Mouse (Mus musculus): ENCODE measurements at regions not wholly inside any gene's neighbourhood (a gene's known extent, or its start where the extent isn't known, plus 50 kb on each side); places are given as distances from the start of the nearest gene placed in this dataset.

DNA sequence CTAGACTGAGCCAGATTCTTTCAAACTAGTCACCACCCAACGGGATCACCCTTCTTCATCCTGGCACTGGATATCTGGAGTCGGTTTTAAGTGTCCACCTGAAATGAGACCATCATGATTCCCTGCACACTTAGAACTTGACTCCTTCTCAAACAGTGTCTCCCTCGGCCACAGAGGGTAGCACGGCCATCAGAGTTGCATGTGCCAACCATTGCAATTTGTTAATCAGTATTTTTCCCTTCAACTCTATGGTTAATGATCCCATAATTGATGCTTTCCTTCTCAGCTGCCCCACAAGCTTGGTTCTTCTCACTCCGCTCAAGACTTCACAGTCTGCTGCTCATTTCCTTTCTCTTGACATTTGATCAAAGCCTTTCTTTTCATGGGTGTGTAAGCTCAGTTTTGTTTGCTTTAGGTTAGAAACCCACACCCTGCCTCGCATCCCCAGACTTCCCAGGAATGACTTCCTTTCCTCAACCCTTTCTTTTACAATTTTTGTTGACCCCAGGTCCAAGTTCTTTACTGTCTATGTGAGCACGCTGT, 253.0 kb upstream of the Fam19a5 start:
- no peak for DNase-seq

GRCm38 (mm10) chr15:87319896-87320295, 224.2 kb upstream of the Fam19a5 start:
- no peak for DNase-seq

GRCm38 (mm10) chr15:87321067-87321985, 222.8 kb upstream of the Fam19a5 start:
- DNase-seq: no peak

DNA sequence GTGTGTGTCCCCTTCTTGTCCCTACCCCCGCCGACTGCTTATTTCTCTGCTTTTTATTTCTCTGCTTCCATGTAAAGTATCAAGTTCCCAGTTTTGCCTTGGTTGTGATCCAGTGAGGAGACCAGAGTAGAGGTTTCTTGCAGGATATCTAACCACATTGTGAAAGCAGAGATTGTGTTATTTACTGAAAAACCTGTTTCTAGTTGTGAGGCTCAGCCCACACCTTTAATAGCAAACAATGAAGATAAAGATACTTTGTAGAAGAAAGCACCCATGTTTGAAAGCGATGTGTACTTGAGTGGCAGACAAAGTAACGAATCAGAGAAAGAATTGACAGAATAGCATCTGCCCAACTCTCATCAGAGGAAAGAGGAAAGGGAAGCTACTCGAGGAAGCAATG, 218.7 kb upstream of the Fam19a5 start:
- DNase-seq: no peak

- no peak for DNase-seq
Measured at GRCm38 (mm10) chr15:87326281-87326680, 217.8 kb upstream of the Fam19a5 start.

DNA sequence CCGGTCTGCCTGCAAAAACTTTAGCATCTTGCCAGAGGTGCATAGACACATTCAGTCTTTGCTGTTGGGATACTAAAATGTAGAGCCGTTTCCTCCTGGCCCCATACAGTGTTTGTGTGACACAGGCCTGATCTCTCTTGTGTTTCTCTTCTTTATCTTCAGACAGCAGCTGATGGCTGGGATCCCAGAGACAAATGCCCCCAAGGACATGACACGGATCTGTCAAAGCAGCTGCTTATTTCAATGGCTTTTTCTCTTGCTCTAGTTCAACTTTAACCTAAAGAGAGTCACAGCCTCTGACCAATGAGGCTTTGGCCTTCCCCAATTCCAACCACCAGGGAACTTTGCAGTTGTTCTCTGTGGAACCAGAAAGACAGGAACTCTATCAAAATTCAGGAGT, 211.7 kb upstream of the Fam19a5 start:
- no peak for DNase-seq

DNA sequence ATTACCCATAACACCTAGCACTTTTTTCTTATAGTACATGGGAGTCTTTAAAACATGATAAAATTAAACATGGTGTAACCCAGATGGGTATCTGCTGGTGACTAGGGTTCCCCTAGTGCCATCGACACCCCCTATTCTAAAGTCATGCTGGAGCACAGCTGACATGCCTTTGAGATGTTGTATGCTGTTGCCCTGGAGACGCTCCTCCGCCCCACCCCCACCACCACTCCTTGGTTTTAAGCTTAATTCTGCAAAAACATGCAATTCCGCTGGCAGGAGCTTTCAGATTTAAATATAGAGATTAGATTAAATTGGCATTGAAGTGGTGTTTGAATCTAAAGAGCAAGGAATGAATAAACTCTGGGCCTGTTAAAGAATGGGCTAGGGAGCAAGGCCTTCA, 210.6 kb upstream of the Fam19a5 start:
- no peak for DNase-seq

- DNase-seq: no peak
Measured at GRCm38 (mm10) chr15:87334430-87334829, 209.7 kb upstream of the Fam19a5 start.

DNA sequence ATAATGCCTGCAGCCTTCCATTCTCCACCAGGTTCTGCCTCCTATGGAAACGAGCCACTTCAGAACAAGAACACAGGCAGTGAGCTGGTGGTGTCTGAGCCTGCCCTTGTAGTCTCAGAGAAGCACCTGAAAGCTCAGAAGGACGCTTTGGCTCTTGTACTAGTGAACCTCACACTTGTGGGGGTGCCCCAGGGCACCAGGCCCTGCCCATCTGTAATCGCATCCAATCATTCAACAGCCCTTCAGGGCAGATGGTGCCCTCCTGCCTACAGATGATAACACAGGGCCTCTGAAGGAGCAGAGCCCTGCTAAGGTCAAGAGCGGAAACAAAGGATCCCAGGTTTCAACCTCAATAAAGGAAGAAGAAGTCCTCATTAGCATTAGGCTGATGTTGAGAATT, 208.8 kb upstream of the Fam19a5 start:
- DNase-seq: no peak

DNA sequence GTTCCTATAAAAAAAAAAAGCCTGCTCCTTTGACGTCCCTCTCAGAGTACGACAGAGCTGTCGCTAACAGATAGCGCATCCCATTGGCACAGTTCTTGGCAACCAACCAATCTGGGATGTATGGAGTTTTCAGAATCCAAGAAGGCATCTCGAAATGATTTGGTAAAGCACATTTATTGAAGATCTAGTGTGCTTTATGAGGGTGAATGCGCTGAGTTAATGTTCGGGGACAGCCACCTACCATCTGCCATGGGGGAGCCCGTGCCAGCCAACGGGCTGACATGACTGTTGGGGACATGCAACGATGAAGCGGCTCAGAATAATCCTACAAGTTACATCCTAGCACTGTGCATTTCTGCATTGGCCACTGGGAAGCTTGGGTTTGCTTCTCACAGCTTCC, 208.4 kb upstream of the Fam19a5 start:
- DNase-seq: no peak

- no peak for DNase-seq
Measured at GRCm38 (mm10) chr15:87339904-87340303, 204.2 kb upstream of the Fam19a5 start.

DNA sequence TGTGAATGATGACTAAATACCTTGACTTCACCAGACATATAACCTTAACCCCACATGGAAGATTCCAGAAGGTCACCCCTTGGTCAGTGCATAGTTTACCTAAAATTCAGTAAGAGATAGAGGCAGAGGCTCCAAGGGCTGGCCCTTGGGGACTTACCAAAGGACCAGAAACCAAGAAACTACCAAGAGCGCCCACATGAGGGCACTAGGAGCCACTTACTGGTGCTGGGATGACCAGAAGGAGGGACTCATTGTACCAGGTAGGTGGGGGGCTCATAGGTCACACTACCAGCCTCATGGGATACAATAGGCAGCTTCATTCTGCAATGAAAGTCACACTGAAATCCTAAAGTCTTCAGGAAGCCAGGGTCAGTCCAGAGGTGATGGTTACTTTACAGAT, 201.4 kb upstream of the Fam19a5 start:
- no peak for DNase-seq

DNA sequence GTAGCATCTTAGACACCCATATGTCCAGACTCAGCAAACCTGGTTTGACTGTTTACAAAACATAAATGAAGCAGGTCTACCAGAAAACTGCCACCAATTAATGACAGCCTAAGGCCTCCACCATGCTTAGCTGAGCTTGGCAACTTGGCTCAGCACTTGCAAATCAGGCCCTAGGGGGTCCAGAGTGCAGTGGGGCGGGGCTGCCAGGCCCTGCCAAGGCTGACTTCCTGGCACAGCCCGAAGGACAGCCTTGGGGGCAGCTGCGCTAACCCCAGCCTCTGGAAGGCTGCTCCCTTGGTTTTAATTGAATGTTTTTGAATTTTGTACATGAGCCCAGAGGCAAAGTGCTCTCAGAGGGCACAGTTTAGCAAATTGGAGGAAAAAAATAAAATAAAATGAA, 198.3 kb upstream of the Fam19a5 start:
- DNase-seq: no peak

DNA sequence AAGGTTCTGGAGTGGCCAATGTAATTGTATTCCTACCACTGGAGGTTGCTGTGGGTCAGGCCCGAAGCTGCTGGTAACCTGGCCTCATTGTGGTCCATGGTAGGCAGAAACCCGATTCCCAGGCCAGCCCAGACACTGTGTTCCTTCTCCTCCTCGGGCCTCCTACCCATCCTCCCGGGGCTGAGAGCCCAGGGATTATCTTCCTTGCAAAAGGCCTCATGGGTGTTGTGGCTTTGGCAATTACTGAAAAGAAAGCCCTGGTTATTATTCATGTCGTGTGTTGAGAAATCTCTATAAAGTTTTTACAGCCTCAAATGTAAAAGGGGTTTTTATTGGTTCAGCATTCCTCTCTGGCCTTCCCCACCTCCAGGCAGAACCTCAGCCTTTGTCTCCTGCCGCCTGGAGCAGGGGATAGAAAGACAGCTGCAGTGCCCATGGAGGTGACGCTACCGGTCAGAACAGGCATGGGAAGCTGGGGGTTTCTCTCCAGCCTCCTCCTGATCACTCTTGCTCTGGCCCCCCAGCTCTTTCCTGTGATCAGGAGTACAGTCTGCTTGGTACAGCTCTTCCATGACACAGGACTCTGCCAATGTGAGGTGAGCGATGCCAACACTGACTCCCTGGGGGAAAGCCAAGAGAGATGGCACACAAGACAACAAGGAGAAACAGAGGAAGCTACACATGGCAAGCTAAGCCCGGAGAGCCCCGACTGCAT, 194.4 kb upstream of the Fam19a5 start:
- DNase-seq: no peak

DNA sequence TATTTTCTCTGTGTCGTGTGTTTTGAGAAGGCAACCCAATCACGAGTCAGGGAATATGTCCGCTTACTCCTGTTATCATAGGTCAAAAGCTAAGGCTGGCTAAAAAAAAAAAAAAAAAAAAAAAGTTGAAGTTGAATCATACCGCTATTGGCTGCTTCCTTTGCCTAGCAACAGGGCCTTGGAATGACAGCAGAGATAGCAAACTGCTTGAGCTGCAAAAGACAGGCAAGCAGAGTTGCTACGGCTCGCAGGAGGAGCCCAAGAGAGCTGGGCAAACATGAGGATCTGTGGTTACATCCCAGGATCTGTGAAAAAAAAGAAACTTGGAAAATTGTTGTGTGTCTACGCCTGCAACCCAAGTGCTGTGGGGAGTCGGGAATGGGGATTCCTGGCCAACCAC, 191.3 kb upstream of the Fam19a5 start:
- DNase-seq: no peak

GRCm38 (mm10) chr15:87353886-87354285, 190.2 kb upstream of the Fam19a5 start:
- DNase-seq: peak; percentile 40 to 78

DNA sequence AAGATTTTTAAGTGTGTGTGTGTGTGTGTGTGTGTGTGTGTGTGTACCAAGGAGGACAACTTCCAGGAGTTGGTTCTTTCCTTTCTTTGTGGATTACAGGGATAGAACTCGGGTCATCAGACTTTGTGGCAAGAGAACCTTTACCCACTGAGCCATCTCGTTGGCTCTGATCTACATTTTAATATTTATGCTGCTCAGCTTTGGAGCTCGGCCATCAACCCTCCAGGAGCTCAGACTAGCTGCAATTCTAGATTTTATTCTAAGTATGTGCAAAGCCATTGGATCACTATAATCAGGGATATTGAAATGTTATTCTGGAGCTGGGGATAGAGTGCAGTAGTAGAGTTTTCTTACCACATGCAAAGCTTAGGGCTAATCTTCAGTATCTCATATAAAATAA, 183.6 kb upstream of the Fam19a5 start:
- no peak for DNase-seq

DNA sequence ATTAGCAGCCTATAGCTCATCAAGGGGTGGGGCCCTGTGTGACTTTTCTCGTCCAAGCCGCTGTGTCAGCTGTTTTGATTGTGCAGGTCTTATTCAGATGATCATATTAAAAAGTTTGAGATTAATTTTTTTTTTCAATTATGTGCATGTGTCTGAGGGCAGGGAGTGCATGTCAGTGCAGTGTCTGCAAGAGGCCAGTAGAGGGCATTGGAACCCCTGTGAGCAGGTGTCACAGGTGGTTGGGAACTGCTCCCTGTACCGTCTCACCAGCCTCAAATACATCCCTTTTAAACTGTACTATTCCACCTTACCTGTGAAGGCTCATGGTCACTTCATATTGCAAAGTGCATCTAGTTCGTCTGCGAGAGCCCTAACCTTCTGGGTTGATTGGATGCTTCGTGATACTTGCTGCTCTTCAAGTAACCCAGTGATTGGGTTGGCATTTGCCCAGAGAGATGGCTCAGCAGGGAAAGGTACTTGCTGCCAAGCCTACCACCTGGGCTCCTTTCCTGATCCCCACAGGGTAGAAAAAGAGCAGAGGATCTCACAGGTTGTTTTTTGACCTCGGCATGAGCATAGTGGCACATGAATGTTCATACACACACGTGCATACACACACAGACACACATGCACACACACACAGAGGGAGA, 178.3 kb upstream of the Fam19a5 start:
- peak in 1 of 2 experiments; percentile 18 for DNase-seq

DNA sequence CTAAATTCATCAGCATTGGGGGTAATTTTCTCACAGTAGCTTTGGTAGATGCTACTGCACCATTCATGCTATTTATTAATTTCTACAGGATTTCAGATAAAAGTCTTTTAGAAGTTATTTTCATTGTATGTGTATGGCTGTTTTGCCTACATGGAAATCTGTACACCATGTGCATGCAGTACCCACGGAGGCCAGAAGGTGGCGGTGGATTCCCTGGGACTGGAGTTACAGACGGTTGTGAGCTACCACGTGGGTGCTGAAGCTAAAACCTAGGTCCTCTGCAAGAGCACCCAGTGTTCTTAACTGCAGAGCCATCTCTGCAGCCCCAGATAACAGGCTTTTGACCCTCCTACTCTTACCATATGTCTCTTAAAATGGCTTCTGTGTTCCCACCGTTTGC, 176.7 kb upstream of the Fam19a5 start:
- DNase-seq: no peak

- no peak for DNase-seq
Measured at GRCm38 (mm10) chr15:87369381-87369780, 174.7 kb upstream of the Fam19a5 start.

DNA sequence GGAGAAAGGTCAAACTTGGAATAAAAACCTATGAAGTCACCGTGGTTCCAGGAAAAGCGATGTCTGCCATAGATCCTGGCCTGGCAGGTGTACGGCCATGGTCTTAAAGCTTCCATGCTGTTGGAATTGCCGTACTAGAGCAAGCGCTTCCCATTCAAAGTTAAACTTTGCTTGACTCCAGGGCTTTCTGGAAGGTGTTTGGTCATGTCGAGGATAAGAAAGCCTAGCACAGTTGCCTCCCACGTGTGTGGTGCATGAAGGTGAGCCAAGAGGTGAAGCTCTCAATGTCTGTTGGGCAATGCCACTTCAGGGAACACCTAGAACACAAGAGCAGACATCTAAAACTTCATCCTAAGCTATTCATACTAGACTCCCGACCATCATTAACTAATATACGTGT, 174.3 kb upstream of the Fam19a5 start:
- no peak for DNase-seq

DNA sequence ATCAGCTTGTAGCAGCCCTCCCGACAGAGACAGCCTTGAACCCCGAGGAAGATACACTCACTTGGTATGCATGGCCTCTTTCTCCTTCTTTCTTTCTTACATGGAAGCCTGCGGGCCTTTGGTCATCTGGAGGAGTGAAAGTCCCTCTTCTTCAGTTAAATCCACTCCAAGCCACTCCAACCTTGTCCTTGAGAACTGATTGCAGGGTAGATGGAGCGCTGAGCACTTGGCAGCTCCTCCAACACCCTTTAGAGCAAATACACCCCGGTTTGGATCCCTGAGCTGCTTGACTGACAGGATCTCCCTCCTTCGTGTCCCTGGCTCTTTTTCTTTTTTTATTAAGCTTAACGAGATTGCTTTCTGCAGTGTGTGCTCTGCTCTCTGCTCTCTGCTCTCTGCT, 173.3 kb upstream of the Fam19a5 start:
- DNase-seq: peak in 1 of 2 experiments; percentile 39

DNA sequence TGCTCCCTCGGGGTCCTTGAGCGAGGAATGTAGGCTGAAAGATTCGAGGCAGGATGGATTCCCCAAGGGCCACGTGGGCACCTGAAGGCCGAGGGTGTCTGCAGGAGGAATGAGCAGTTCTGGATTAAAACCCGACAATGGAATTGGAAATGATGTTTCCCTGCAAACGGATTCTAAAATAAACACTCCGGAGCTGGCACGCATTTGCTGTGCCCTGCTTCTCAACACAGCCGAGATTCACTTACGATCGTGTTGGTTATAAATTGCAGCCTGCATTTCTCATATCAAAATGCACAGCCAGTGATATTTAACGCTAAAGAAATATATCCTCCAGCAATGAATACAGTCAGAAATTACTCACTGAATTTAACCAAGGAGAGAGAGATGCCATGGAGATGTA, 169.4 kb upstream of the Fam19a5 start:
- no peak for DNase-seq

Measured in lung, postnatal 4 days (tissue).